Mouse (Mus musculus) kidney, adult 18-20 months (tissue): Measurements from ENCODE around the gene Ntrk2.

Experiments used
- DNase-seq: peaks from one replicate; pipeline ENCODE4 v3.0.0; 2021

The Ntrk2 gene

DNA sequence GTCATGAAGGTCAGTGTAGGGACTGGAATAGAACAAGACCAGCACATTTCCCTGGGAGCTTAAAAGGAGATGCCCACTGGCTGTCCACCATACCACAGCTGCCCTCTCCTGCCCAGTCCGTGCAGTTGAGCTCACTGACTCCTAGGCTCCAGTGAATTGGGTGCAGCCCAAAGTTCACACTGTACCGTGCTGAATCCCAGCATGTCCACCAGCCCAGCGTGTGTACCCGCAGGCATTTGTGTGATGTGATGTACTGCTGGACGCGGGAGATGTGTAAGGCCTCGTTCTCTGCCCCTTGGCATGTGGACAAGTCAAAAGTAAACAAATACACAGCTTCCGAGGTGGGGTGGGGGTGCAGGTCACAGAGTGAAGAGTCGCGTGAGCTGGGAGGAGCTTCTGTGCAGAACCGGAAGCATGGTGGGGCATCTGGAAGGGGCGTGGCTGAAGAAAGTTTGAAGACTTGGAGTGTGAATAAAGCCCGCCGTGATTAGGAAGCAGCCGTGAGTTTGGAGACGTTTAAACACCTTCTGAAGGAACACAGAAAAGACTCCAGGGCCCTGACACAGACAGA lies 121.4 kb downstream of the Ntrk2 start:
- DNase-seq, result no peak

DNA sequence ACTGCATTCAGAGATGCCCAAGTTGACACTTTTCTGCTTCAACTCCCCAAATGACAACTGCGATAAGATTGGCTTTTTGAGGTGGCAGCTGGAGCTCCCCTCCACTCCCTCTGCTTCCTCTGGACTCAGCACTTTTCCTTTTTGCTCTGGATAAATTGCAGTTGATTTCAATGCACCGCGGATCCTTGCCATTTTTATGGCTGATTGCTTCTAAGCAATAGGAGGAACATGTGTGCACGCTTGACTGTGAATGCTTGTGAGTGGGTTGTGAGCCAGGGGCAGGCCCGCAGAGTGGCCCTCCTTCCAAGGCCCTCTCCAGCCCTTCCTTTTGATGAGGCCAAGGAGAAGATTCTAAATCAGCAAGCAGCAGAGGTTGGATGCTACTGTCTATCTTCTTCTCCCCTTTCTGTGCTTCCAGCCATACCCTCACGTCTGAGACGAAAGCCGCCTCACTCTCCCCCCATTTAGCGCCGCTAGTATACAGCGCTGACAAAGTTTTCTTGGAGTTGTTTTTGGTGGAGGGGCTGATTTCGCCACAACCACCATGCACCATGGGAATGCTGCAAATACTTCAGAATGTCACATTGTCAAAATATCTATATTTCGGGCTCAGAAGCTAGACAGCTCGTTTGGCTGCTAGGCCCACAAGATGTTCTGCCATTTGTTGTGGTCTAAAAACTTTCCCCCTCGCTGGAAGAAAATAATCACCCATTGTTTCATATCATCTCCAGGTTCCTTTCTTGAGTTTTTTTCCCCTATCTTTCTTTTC lies 122.5 kb downstream of the Ntrk2 start:
- DNase-seq, result no peak

DNA sequence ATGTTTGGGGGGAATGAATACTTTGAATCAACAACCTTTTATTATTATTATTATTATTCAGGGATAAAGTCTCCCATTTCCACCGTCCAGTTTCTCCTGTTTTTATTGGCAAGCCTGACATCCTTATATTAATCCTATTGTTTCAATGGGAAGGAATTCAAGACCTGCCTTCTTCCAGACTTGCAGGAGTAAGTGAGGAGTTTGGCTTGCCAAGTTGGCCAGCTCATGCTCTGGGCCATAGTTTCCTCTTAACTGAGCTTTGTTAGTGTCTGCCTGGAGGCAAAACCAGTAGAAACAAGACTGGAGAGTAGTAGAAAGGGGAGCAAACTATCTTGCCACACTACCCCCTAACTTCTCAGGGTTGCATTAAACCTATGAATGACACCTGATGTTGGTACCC lies 123.8 kb downstream of the Ntrk2 start:
- no peak for DNase-seq

DNA sequence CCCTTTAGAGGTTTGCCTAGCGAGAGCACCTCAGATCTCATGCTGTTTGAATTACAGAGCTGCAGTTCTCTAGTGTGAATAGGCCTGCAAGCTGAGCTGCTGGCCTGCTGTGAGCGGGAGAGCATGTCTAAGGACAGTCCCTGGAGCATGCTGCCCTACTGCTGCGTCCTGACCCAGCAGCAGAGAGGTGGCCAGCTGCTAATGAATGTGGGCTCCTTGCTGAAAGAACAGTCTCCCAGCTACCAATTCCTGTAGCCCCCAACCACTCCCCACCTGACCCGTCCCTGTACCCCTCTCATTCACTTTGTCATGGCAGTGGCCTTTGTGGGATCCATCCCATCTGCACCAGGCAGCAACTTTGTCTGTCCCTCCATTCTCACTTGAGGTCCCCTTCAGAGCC lies 126.8 kb downstream of the Ntrk2 start:
- no peak for DNase-seq

DNA sequence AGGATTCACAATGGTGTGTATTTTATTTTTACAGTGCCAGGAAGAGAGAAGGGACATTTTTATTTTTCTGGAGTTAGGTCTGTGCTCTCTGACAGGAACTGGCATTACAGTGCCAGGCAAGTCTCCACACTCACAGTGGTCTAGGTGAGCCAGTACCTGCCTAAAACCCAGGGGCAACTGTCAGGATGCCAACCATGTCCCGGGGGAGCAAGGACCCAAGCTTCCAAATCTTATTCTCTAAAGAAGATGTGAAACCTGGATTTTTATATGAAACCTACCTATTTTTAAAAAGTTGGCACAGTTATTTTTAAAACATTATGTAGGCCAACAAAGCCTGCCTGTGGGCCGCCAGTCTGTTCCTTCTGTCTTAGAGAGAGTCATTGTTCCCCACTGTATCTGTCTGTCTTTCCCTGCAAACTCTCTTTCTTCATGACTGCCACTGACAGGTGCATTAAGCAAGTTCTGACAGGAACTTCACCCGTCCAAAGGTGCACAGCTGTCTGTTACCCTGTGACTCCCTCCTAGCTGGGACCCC lies 128.3 kb downstream of the Ntrk2 start:
- no peak for DNase-seq

DNA sequence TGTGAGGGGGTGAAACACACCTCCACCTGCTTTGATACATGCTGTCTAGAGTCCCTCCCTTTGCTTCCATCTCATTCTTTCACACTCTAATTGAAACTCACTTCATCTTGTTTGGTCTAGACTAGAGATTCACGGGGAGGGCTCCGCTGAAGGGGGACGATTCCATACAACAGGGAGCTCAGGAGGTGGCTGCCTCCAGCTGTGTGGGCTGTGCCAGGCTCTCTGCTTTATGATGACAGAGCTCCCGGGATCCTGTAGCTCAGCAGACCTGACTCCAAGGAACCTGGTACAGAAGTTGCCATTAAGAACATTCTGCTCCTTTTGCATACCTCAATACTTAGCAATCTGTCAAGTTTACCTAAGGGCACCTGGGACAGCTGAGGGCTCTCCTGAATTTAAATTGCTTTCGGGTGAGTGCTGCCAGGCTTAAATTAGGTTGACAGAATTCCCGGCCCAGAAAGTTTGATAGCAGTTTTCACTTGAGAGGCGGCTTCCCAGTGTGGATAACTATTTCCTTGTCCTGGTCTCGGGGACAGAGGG lies 129.7 kb downstream of the Ntrk2 start:
- no peak for DNase-seq

DNA sequence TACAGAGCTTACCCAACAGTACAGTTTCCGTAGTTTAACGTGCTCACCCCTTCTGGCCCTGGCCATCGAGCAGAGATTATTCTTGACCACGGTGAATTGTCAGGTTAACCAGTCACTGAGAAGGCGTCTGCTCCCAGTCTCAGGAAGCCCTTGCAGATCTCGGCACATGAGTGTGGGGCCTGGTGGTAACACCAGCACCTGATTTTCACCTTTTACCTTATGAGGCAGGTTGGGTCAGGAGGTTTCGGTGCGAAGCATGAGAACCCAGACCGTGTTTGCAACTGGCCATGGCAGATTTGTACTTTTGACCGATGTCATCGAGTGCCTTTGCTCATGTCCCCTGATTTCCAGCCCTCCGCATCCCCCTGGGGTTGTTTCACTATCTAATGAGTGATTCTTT lies 131.5 kb downstream of the Ntrk2 start:
- no peak for DNase-seq

DNA sequence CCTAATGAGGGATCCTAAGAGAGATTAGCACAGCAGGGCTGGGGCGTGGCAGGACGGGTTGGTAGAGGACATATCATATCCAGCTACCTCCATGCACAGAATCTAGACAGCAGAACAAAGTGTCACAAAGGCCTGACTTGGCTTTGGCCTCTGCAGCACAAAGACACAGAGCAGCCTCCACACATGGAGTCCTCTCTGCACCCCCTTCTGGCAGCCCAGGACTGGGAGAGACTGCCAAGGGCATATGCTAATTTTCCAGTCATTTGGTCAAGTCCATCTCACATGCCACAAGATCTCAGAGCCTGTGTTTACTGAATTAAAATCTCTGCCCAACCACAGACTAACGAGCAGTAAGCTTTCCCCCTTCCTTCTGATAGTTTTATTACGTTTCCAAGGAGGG lies 132.1 kb downstream of the Ntrk2 start:
- peak; percentile 6 for DNase-seq

DNA sequence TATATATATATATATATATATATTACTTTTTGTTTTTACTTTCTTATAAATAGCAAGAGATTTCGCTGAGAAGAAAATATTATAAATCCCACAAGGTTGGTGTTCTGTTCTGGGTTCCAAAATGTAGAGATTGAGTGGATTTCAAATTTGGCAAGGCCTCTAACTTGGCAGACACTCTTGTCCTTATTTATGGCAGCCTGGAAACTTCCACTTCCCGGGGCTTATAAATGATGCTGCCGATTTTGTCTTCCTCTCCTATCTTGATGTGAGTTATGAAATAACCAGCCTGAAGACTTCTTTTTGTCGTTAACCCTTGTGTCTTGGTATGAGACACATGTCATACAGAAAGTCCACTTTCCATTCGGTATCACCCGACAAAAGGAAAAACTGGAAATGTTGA lies 133.8 kb downstream of the Ntrk2 start:
- DNase-seq, result no peak

DNA sequence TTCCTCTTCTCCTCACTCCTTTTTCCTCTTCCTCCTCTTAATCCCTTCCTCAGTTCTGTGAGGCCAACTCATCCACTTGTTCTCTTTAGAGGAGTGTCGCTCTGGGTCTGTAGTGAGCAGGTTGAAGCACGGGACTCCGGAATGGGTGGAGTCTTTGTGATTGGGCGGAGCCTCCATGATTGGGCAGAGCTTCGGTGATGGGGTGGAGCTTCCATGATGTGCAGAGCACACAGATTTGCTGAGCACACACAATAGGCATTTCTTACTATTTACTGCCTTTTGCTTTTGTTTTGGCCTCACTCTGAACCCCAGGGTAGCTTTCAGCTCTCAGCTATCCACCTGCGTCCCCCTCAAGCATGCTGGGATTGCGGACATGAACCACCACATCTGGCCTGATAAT lies 134.4 kb downstream of the Ntrk2 start:
- DNase-seq, result no peak

DNA sequence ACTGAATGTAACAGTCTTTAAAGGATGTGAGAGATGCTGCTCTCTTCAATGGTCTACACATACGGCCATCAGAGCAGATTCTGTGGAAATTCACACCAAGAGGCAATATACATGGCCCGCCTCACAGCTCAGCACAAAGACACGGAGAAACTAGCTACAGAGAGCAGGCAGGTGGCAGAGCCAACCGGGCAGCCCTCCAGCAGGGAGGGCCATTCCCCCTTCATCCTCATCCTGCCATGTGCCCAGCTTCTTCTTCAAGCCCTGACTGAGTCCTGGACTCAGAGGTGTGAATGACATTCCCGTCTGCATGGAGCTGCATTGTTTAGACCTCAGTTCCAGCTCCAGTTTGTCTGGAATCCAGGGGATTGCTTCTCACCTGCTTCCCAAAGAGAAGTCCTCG lies 139.4 kb downstream of the Ntrk2 start:
- no peak for DNase-seq

DNA sequence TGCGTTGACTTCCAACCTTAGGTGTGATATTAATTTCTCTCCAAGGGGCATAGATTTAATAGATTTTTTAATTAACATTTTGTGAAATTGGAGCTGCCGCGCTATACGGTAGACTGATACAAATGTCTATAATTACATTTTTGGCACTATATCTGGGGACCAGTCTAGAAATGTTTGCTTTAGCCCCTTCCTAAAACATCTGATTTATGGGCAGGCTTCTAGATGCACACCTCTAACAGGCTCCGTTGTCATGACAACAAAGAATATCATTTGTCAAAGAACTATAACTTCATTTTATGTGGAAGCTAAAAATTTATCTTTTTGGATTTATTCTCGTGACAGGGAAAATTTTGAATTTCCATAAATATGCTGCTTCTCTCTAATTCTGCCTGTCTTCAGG lies 140.2 kb downstream of the Ntrk2 start:
- DNase-seq, result no peak

DNA sequence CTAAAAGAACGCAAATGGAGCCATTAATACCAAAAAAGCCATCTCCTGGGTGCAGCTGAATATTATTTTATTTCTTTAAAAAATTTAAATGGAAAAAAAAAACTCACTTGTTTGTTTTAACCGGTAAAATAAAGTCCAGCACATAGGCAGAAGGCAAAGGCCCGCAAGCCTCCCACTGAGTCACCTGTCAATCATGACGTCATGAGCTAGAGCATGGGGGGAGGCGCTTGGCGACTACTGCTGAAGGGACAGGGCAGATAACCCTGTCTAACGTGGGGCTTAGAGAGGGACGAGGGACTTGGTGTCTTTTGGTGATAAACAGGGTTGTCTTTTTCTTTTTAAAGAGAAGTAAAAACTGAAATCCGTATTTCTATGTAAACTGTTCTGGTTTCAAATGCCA lies 140.7 kb downstream of the Ntrk2 start:
- no peak for DNase-seq

DNA sequence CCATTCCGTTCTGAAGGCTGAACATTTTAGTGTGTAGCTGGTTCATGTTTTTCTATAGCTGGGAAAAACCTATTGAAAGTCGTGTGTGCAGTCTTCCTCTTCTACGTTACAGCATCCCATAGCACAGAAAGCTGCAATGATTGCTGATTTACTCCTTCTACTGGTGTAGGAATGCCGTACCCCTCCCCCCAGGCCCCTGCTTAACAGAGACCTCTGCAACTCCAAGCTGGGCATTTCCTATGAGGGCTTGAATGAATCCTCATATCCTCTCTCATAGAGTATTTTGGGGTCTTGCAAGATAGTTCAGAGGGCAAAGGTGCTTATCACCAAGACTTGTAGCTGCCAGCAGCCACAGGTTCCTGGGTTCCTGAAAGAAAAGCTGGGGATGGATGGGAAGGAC lies 148.0 kb downstream of the Ntrk2 start:
- DNase-seq, result no peak

DNA sequence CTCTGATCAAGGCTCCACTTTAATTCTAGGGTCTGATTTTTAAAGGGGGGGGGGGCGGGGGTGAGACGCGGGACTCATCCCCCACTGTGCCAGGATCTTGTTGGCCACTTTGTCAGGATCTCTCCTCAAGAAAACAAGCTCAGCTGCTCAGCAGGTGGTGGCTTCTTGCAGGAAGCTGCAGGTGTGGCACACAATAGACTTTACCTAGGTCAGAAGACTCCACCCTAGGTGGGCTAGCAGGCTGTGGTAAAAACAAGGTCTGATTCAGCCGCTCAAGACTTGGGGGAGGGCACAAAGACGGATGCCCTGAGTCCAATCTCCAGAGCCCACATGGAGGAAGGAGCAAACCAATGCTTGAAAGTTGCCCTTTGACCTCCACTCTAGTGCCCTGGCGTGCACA lies 148.4 kb downstream of the Ntrk2 start:
- DNase-seq, result no peak

DNA sequence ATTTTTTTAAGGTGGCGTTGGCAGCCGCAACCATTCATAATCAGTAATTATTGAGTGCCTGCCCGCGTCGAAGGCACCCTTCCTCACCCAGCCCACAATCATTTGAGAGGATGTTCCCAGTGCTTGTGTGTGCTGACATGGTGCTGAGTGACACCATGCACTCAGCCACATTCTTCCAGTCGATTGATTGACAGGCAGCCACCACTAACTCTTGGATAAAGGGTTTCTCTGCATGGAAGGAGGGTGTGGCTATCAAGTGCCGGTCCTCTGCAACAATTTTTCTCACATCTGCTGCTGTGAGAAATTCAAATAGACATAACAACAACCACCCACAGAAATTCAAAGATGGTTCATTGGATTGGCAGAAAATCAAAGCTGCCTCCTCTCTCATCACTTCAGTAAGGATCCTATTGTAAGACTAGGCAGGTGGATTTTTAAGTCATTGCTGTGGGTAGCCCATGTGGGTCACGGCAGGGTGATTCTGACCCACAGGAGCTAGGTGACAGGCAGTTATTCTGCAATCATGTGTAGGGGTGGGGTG lies 148.9 kb downstream of the Ntrk2 start:
- no peak for DNase-seq

DNA sequence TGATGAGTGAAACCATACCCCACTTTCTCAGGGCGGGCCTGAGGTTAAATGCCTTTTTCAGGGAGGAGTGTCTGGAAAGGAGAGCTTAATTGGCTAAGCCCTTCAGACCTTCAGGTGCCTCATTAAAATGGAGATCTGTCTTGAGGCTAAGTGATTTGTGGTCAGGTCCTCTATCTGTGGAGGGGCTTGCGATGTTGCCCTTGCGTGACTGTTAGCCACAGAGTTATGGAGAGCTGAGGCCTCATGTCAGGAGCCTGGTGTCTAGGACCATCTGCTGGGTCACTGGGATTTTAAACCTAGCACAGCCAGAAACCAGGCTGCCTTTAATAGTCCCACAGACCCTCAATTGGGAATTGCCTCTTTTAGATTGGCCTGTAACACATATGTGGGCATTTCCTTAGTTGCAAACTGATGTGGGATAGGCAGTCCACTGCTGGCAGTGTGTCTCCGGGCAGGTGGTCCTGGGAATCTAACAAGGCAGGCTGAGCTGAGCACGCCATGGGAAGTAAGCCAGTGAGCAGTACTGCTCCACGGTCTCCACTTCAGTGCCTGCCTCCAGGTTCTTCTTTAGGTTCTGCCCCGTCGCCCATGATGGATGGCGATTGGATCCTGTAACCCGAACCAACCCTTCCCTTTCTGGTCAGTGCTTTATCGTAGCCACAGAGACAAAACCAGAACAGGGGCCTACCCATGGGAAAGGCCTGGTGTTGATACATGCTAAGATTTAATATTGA lies 152.0 kb downstream of the Ntrk2 start:
- no peak for DNase-seq

DNA sequence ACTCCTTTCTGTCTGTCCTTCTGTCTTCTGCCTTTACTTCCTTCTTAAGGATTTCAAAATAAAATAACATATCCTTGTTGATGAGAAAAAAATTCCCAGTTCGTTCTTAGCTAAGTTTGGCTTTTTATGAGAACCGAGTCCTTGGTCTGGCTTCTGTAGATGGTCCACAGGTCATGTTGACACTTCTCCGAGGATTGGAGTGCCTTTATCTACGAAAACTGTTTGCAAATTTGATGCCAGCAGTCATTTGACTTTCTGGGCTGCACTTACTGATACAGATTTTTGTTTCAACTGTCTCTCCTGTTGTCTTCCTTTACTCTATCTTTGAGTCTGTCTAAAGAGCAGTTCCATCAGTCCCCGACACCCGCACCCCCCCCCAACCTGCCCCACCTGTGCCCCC lies 154.0 kb downstream of the Ntrk2 start:
- no peak for DNase-seq

DNA sequence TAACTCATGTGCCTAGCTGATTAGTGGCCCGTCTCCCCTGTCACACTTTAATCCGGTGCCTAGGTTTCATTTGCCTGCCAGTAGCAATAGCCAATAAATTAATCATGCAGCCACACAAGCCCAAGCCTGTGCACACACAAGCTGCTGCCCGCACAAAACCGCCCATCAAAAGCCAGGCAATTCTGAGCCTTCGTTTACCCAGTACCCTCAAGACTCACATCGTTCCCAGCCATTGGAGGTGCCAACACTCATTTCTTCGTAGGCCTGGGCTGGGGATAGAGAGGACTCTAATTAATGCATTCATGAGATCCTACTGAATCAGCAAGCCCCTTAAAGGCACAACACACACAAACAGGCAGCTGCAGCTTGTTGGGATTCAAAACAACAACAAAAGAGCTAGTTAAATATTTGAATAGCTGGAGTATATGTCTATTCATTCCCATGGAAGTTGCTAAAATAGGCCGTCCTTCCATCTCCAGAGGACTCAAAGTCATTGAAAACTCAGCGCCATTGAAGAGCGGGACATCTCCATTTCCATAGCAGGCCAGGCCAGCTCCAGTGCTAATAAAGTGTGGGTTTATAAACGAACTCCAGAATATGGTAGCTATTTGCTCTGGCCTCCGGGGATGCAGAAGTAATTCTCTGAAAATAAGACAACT lies 158.5 kb downstream of the Ntrk2 start:
- no peak for DNase-seq

DNA sequence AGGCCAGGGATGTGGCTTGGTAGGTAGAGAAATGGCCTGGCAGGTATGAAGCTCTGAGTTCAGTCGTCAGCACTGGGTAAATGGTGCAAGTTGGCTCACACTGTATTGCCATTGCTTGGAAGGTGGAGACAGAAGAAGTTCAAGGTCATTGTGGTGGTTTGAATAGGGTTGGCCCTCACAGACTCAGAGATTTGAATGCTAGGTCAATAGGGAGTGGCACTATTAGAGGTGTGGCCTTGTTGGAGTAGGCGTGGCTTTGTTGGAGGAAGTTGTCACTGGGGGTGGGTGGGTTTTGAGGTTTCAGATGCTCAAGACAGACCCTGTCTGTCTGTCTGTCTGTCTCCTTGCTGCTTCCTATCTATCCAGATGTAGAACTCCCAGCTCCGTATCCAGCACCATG lies 159.5 kb downstream of the Ntrk2 start:
- no peak for DNase-seq

DNA sequence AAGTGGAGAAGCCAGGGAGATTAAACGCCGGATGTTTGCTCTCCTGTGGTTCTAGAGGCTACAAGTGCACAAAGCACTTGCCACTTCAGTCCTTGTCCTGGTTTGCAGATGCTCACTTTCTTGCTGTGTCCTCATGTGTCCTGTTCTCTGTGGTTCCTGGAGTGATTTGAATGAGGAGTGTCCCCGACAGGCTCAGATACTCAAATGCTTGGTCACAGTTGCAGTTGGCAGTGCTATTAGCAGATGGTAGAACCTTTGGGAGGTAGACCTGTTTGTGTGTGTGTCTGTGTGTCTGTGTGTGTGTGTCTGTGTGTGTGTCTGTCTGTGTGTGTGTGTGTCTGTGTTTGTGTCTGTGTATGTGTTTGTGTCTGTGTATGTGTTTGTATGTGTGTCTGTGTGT lies 160.1 kb downstream of the Ntrk2 start:
- DNase-seq, result no peak

DNA sequence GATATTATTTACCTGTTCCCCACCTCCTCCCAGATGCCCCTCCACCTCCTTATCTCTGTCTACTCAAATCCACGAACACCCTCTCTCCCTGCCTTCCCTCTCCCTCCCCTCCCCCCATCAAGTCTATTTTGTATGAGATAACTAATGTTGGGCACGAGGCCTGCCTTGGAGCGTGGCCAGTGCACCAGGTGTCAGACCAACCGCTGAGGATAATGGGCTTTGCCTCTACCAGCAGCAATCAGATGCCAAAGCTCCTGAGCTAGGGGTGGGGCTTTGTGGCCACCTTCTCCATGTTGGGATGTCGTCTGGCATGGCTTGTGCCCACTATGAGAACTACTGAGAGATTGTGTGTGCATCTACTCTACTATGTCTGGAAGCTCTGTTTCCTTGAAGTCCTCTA lies 161.8 kb downstream of the Ntrk2 start:
- DNase-seq, result no peak

DNA sequence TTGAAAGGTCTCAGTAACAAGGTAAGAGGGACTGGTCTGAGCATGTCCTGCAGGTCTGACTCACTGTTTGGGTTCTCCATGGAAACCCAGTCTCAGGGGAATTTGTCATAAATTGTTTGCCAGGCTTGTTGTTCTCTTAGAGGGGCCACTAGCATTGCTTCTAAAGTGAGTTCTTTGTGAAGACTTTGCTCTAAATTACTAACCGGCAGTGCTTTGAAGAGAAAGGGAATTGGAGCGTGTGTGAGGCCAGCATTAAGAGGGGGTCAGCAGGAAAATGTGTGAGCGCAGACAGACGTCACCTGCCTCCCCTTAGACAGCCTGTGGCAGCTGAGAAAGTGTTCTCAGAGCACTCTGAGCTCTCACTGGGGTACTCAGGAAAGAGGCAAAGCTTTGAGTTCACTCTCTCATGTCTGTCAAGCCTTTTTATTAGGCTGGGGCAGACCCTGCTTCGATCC lies 165.1 kb downstream of the Ntrk2 start:
- DNase-seq, result no peak
